Mouse (Mus musculus) left cerebral cortex, postnatal 4 days (tissue): Measurements from ENCODE around the gene Abi3bp. TPM values are rescaled to one million over a fixed set of nuclear protein-coding genes. Genes with fewer than 3 reads are reported as not detected.

Source experiments
- DNase-seq: peaks from one replicate; pipeline ENCODE4 v3.0.0-alpha.2; 2022
- intact Hi-C: fragments of 180-260 bp; cut with DNase I; formaldehyde crosslinking; loops from one replicate; pipeline ENCODE4 v1.15.1; 2025
- total RNA-seq, 2 experiments: library from RNA; stranded (reverse); gene quantifications; 2 replicates each; pipeline ENCODE4 v1.2.3; 2021

Gene Abi3bp
- total RNA-seq, 2 experiments from 2014 or later, result 3.5 to 4.8 TPM

DNA sequence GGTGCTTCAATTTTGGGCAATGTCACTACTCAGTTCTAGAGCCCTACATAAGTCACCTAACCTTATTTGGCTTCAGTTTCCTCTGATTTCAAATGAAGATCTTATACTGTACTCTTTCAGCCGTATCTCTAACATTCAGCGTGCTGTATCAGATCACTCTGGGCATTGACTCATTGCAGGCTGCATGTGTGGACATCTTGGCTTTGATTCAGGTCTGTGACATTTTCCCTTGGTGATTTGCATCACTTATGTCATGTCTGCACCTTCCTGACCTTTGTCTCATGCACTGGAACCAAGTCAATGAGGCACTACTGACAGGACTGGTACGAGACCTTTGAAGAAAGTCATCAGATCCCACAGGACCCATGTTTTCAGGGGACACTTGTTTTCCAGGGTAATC, 24.5 kb downstream of the Abi3bp start:
- DNase-seq, result no peak
- intact Hi-C loops, result no loop called here

DNA sequence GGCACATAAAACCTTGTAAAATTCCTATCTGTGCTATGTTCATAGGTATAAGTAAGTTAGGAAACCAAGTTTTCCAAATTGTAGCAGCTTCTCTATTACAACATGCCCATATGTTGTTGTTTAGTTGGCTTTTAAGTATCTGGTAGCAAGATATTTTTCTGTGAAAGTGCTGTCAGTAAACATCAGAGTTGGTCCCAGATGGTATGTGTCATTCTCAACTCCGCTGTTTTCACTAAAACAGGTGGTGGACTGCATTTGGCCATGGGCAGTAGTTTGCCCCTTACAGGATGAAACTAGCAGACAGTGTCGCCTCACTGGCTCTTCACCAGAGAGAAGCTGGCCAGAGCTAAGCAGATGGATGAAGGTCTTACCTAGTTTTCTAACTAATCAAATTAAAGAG, 26.3 kb downstream of the Abi3bp start:
- no peak for DNase-seq
- intact Hi-C loops, result no loop called here

- intact Hi-C loops, result no loop called here
- DNase-seq, result no peak
Measured at GRCm38 (mm10) chr16:56518024-56518423, 40.3 kb downstream of the Abi3bp start.

DNA sequence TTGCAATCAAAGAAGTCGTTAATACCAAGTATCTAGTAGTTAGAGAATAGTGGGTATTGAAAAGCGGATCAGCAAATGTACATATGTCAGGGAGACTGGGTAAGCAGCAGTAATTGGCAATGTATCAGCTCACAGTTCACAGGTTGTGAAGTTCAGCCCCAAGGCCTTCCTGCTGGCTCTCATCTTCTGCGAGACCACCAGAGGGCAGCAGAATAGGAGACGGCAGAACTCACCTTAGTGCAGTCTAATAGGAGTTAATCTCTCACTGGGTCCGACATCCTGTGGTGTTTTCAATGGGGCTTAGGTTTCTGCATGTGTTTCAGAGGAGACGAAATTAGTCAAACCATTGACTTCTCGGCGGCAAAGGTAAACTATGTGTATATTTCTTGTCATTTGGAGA, 46.7 kb downstream of the Abi3bp start:
- intact Hi-C loops, result loop anchor here (10.0 kb wide), 1 partner anchor 150 kb away; no protein-coding TSS in a partner anchor
- DNase-seq, result peak; percentile 17

- DNase-seq, result no peak
- intact Hi-C loops, result loop anchor here (10.0 kb wide), 1 partner anchor 148 kb away; no protein-coding TSS in a partner anchor
Measured at GRCm38 (mm10) chr16:56526482-56526881, 48.8 kb downstream of the Abi3bp start.

GRCm38 (mm10) chr16:56528079-56528688, 50.5 kb downstream of the Abi3bp start:
- intact Hi-C loops, result loop anchor here (10.0 kb wide), 1 partner anchor 147 kb away; no protein-coding TSS in a partner anchor

DNA sequence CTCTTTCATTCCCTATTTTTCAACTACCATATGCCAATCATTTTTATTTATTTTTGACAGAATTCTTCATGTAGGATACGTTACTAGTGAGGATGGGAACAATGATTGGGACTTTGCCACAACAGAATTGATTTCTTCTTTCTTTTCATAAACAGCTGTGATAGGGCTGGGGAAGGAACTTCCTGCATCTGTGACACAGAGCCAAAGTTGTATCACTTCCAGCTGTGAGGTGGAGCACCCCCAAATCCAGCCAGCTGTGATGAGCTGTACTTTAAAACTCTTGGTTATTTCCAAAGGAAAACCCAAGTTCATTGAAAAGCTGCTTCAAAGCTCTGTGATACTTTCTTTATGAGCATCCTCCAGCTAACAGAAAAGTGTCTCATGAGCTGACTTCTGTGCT, 101.9 kb downstream of the Abi3bp start:
- no peak for DNase-seq
- intact Hi-C loops, result no loop called here

More at GRCm38 (mm10) chr16:56528079-56528688, 50.5 kb downstream of the Abi3bp start:
- no peak for DNase-seq

GRCm38 (mm10) chr16:56593581-56593980, 115.9 kb downstream of the Abi3bp start:
- intact Hi-C loops, result no loop called here
- DNase-seq, result no peak

GRCm38 (mm10) chr16:56594866-56595265, 117.2 kb downstream of the Abi3bp start:
- intact Hi-C loops, result no loop called here
- DNase-seq, result no peak

GRCm38 (mm10) chr16:56598427-56598826, 120.7 kb downstream of the Abi3bp start:
- DNase-seq, result no peak
- intact Hi-C loops, result no loop called here

DNA sequence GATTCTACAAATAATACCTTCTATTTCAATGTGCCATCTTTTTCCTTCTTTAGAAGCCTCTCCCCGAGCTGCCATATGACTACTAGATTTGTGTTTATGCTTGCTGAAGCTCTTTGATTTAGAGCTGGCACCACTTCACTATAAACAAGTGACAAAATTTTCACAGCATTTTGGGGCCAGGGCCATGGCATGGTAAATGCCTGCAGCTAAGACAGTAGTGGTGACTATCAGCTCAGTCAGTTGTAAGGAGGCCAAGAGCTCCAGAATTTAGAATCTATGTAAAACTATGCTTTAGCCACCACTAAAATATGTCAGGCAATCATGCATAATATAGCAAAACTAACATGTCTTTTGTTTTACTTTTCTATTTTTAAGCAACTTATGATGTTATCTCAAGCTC, 124.7 kb downstream of the Abi3bp start:
- no peak for DNase-seq

DNA sequence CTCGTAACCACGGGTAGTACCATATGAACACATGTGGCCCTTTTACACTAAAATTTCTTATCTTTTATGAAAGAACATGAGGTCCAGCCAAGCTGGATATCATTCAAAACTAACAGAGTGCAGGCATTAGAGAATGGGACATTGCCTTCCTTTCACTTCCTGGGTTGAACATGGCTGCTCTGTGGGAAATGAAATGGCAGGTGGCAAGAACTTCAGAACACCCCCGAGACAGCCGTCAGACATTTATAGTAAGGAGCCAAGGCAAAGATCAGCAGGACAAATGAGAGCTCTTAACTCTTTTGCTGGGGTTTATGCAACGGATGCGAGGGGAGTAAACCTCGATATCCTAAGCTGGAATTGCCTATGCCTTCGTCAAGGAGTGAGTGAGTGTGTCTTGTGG, 132.9 kb downstream of the Abi3bp start:
- no peak for DNase-seq
- intact Hi-C loops, result no loop called here

More for the DNA sequence above, 124.7 kb downstream of the Abi3bp start:
- intact Hi-C loops, result no loop called here

DNA sequence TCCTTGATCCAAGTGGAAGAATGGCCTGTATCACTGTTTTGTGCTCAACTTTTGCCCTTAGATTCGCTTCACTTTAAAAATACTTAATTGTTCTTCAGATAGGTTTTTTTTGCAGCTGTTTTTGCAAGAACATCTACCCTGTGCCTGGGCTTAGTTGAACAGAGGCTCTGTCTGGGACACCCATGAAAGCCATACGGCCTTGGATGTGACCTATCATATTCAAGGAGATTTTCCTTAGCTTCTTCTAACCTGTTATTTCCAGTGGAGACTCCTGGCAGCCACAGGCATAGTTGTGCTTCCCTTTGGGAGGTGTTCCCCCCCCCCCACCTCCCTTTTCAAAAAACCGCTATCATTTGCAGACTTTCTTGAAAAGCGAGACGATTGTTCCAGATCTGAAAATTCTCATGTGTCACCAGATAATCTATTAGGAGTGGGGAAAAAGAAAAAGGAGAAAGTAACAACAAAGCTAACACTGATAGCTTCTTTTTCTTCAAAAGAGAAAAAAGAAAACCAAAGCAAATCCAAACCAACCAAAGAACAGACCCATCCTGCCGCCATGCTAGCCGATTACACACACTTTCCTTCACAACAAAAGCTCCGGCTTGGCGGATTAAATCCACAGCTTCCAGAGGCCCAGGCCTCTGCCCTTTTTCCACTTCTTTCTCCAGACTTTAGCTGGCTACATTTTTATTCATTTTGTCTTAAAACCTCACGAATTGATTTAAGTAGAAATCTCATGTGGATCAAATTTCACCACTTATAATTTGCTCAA, 133.6 kb downstream of the Abi3bp start:
- DNase-seq, result no peak
- intact Hi-C loops, result no loop called here

- DNase-seq, result no peak
- intact Hi-C loops, result no loop called here
Measured at GRCm38 (mm10) chr16:56638544-56638943, 160.9 kb downstream of the Abi3bp start.

GRCm38 (mm10) chr16:56645251-56645650, 167.6 kb downstream of the Abi3bp start:
- peak; percentile 68 for DNase-seq

DNA sequence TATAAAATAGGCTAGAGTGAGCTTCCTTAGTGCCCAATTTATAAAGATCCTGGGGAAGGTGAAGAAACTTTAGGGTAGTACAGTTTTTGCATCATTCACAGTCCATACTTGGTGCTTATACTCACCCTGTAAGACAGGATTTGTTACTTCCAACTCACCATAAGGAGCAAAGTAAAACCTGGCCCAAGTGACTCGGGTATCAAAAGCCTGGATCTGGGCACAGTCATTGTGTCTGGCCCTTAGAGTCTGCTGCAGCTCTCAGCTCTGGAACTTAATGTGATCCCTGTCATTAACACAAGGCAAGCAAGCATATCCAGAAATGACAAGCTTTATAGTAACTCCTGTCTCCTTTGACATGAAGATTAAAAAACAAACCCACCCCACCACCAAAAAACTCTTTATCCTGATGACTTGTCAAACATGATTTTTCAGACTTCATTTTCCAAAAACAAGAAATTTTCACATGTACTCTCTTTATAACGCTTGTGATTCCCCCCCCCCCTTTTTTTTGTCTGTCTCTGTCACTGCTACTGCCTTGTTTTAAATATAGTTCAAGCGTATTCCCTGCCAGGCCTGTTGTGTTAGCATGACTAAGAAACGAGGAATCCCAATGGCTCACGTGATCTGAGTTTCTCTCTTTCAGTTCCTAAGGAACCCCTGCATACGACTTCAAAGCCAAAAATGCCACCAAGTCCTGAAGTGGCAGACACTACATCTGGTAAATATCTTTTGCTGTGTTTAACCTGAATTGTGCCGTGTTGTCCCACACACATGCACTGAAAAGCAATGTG, 168.9 kb downstream of the Abi3bp start:
- intact Hi-C loops, result no loop called here

More at GRCm38 (mm10) chr16:56645251-56645650, 167.6 kb downstream of the Abi3bp start:
- intact Hi-C loops, result no loop called here

GRCm38 (mm10) chr16:56655193-56655910, 177.7 kb downstream of the Abi3bp start:
- DNase-seq, result no peak
- intact Hi-C loops, result no loop called here

More for the DNA sequence above, 168.9 kb downstream of the Abi3bp start:
- no peak for DNase-seq

GRCm38 (mm10) chr16:56658866-56659265, 181.2 kb downstream of the Abi3bp start:
- no peak for DNase-seq
- intact Hi-C loops, result no loop called here

DNA sequence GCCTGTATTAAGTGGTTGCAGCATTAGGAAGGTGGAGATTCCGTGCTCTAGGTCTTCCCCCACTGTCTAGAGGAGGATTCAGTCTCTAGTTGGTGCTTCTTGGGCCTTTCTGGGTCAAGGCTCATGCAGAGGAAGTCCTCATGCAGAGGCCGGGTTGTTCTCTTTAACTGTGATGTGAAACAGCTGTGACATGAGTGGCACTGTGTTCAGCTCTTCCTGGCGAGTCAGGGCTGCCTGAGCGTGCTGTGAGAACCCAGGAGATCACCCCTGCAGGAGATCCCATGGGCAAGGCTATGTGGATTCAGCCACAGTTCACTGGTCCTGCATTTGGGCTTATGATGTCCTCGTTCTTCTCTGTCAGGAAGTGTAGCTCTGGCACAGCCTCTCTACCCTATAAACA, 191.8 kb downstream of the Abi3bp start:
- intact Hi-C loops, result no loop called here
- no peak for DNase-seq

DNA sequence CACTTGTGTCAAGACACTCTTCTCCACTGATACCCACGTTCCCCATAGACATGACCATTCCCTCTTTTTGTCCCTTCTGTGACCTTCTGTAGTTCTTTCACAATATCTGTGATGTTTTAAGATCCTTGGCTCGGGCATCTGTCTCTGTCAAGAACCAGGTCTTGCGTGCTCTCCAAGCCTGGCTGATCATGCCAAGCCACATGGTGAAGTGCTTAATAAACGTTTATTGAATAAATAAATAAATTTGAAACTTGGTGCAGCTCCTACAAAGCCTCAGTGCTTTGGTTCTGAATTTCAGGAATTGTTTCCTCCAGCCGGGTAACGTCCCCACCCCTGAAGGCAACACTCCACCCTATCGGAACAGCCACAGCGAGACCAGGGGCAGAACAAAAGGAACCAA, 193.3 kb downstream of the Abi3bp start:
- DNase-seq, result no peak
- intact Hi-C loops, result loop anchor here (10.0 kb wide), 1 partner anchor 146 kb away; no protein-coding TSS in a partner anchor
